Mouse (Mus musculus) urinary bladder, postnatal 4 days (tissue): Measurements from ENCODE around the gene Gm17416.
A peak's percentile ranks its signal among the peaks of the same experiment; 100 is the strongest.

Source experiments
- DNase-seq, 2 experiments: peaks; one replicate each; pipeline ENCODE4 v3.0.0; 2021 to 2022; ENCODE audit warnings: low spot score in 2 of 2

Gm17416 gene

GRCm38 (mm10) chr2:152604057-152604456, 34.9 kb downstream of the Gm17416 start, which contains the start of gene Defb36:
Gene Defb36, plus strand, starts transcription at chr2:152604327.
- peak in 1 of 2 experiments; percentile 45 for DNase-seq

GRCm38 (mm10) chr2:152607746-152608145, 38.6 kb downstream of the Gm17416 start:
- DNase-seq = no peak

- no peak for DNase-seq
Measured at GRCm38 (mm10) chr2:152608719-152609118, 39.6 kb downstream of the Gm17416 start.

GRCm38 (mm10) chr2:152612193-152612592, 43.1 kb downstream of the Gm17416 start:
- no peak for DNase-seq

- DNase-seq = no peak
Measured at GRCm38 (mm10) chr2:152615563-152615962, 46.4 kb downstream of the Gm17416 start.

- no peak for DNase-seq
Measured at GRCm38 (mm10) chr2:152616470-152616869, 47.3 kb downstream of the Gm17416 start.

- no peak for DNase-seq
Measured at GRCm38 (mm10) chr2:152617374-152617773, 48.2 kb downstream of the Gm17416 start.
